Mouse (Mus musculus) limb, embryonic 13.5 days (tissue): ENCODE measurements around the gene Treml1. TPM values are rescaled to one million over a fixed set of nuclear protein-coding genes. Genes with fewer than 3 reads are reported as not detected.

Source experiments
- ATAC-seq: fragments of 200-750 bp; cut with Nextera tagmentation; 2 replicates; pipeline ENCODE4 v1.8.0; 2017; ENCODE audit warnings: low read depth, moderate number of reproducible peaks, moderate TSS enrichment; ENCODE audit not compliant: low FRiP score
- H3K27ac ChIP-seq: fragments of 300-500 bp; sonication (generic); 2 replicates; pipeline ENCODE4 v1.5.1; 2015; ENCODE audit warnings: inconsistent platforms, mild to moderate bottlenecking, moderate library complexity
- H3K27me3 ChIP-seq: fragments of 300-500 bp; sonication (generic); 2 replicates; pipeline ENCODE4 v1.6.1; 2015; ENCODE audit warnings: mild to moderate bottlenecking, inconsistent platforms
- H3K36me3 ChIP-seq: fragments of 300-500 bp; sonication (generic); 2 replicates; pipeline ENCODE4 v1.6.1; 2015; ENCODE audit warnings: inconsistent platforms, mild to moderate bottlenecking, moderate library complexity
- H3K4me1 ChIP-seq: fragments of 300-500 bp; sonication (generic); 2 replicates; pipeline ENCODE4 v1.6.1; 2015; ENCODE audit warnings: inconsistent platforms
- H3K4me2 ChIP-seq: fragments of 300-500 bp; sonication (generic); replicated peaks from 2 replicates; pipeline ENCODE4 v1.6.1; 2015; ENCODE audit warnings: inconsistent platforms, mild to moderate bottlenecking, moderate library complexity
- H3K4me3 ChIP-seq: fragments of 300-500 bp; sonication (generic); 2 replicates; pipeline ENCODE4 v1.5.1; 2015; ENCODE audit warnings: moderate library complexity, mild to moderate bottlenecking, inconsistent platforms
- H3K9ac ChIP-seq: fragments of 300-500 bp; sonication (generic); 2 replicates; pipeline ENCODE4 v1.6.1; 2015; ENCODE audit warnings: mild to moderate bottlenecking, inconsistent platforms
- H3K9me3 ChIP-seq: fragments of 300-500 bp; sonication (generic); 2 replicates; pipeline ENCODE4 v1.6.1; 2016; ENCODE audit warnings: inconsistent platforms
- WGBS: fragments of 180-500 bp; shearing (Covaris S2); methylation state at CpG from one replicate; pipeline ENCODE4 v1.1.7; 2015; 5-methylcytosine and 5-hydroxymethylcytosine counted together
- polyA plus RNA-seq: library from polyadenylated mRNA; unstranded; fragments of >200 nt; fragmentation: Nextera tagmentation; extraction: Ambion mirVana; gene quantifications from 2 replicates; pipeline ENCODE4 v1.2.1, GENCODE M21; 2015

Treml1 gene
- polyA plus RNA-seq, 1 experiment from 2014 or later = 1.3 TPM

GRCm38 (mm10) chr17:48362966-48363365 lies 3.2 kb downstream of the Treml1 start:
- 78% methylated on average over 8 of the region's 8 CpGs for WGBS
- no peaks in the 10 kb centered on the region for H3K36me3 ChIP-seq
- H3K9me3 ChIP-seq = no peaks in the 10 kb centered on the region

GRCm38 (mm10) chr17:48363421-48363965 lies 3.8 kb downstream of the Treml1 start:
- ATAC-seq = no peak
- no peak overlapping the region for H3K4me3 ChIP-seq
- peaks cover 14% of the 10 kb centered on the region for H3K4me1 ChIP-seq
- WGBS = 62% methylated on average over 6 of the region's 6 CpGs
- no peak overlapping the region for H3K9ac ChIP-seq
- no peaks in the 10 kb centered on the region for H3K27me3 ChIP-seq
- H3K36me3 ChIP-seq = no peaks in the 10 kb centered on the region
- H3K9me3 ChIP-seq = no peaks in the 10 kb centered on the region
- H3K27ac ChIP-seq = no peak overlapping the region
- H3K4me2 ChIP-seq = no peak overlapping the region

More at GRCm38 (mm10) chr17:48362966-48363365, 3.2 kb downstream of the Treml1 start:
- Histone ChIP-seq H3K27me3 (no peaks in the 10 kb centered on the region), H3K4me3 (no peak overlapping the region), H3K4me1 (peaks cover 14% of the 10 kb centered on the region), H3K27ac (no peak overlapping the region), H3K4me2 (no peak overlapping the region), H3K9ac (no peak overlapping the region)
- ATAC-seq = no peak

- no peaks in the 10 kb centered on the region for H3K9me3 ChIP-seq
- H3K4me2 ChIP-seq = no peak overlapping the region
- no peak for ATAC-seq
- no peak overlapping the region for H3K27ac ChIP-seq
- H3K36me3 ChIP-seq = no peaks in the 10 kb centered on the region
- H3K27me3 ChIP-seq = no peaks in the 10 kb centered on the region
- H3K4me1 ChIP-seq = peaks cover 14% of the 10 kb centered on the region
- H3K9ac ChIP-seq = no peak overlapping the region
- no peak overlapping the region for H3K4me3 ChIP-seq
- WGBS = 81% methylated on average over 9 of the region's 9 CpGs
These were observed 5.9 kb downstream of the Treml1 start for GRCm38 (mm10) chr17:48365511-48366155.

- Histone ChIP-seq H3K27me3 (no peaks in the 10 kb centered on the region), H3K36me3 (no peaks in the 10 kb centered on the region), H3K4me2 (no peak overlapping the region), H3K27ac (no peak overlapping the region), H3K9ac (no peak overlapping the region), H3K9me3 (no peaks in the 10 kb centered on the region), H3K4me1 (peaks cover 14% of the 10 kb centered on the region), H3K4me3 (no peak overlapping the region)
- no peak for ATAC-seq
- WGBS = 82% methylated on average over 5 of the region's 5 CpGs
These were observed 7.1 kb downstream of the Treml1 start for GRCm38 (mm10) chr17:48366806-48367205.

- Histone ChIP-seq H3K27ac (no peak overlapping the region), H3K27me3 (no peaks in the 10 kb centered on the region), H3K4me1 (no peaks in the 10 kb centered on the region), H3K9me3 (no peaks in the 10 kb centered on the region; the same call in 1 of the 2 replicates), H3K9ac (no peak overlapping the region), H3K36me3 (no peaks in the 10 kb centered on the region), H3K4me2 (no peak overlapping the region), H3K4me3 (no peak overlapping the region)
- no peak for ATAC-seq
These were observed 11.9 kb downstream of the Treml1 start for GRCm38 (mm10) chr17:48371621-48372020.

- Histone ChIP-seq H3K27ac (no peak overlapping the region), H3K9ac (no peak overlapping the region), H3K36me3 (no peaks in the 10 kb centered on the region), H3K4me1 (no peaks in the 10 kb centered on the region), H3K4me3 (no peak overlapping the region), H3K27me3 (no peaks in the 10 kb centered on the region), H3K4me2 (no peak overlapping the region), H3K9me3 (no peaks in the 10 kb centered on the region; the same call in 1 of the 2 replicates)
- no peak for ATAC-seq
- 82% methylated on average over 8 of the region's 8 CpGs for WGBS
These were observed 13.3 kb downstream of the Treml1 start for GRCm38 (mm10) chr17:48372987-48373386.

- Histone ChIP-seq H3K27me3 (no peaks in the 10 kb centered on the region), H3K36me3 (no peaks in the 10 kb centered on the region), H3K9ac (no peak overlapping the region), H3K27ac (no peak overlapping the region), H3K4me1 (no peaks in the 10 kb centered on the region), H3K9me3 (no peaks in the 10 kb centered on the region; the same call in 1 of the 2 replicates), H3K4me3 (no peak overlapping the region), H3K4me2 (no peak overlapping the region)
- 88% methylated on average over 1 of the region's 1 CpGs for WGBS
- no peak for ATAC-seq
These were observed 16.4 kb downstream of the Treml1 start for GRCm38 (mm10) chr17:48376102-48376501.

GRCm38 (mm10) chr17:48379050-48379449 lies 19.3 kb downstream of the Treml1 start:
- no peaks in the 10 kb centered on the region for H3K27me3 ChIP-seq
- no peaks in the 10 kb centered on the region for H3K4me1 ChIP-seq
- no peaks in the 10 kb centered on the region for H3K36me3 ChIP-seq
- no peak for ATAC-seq
- H3K4me3 ChIP-seq = no peak overlapping the region
- H3K9me3 ChIP-seq = no peaks in the 10 kb centered on the region; the same call in 1 of the 2 replicates
- no peak overlapping the region for H3K9ac ChIP-seq
- no peak overlapping the region for H3K27ac ChIP-seq
- H3K4me2 ChIP-seq = no peak overlapping the region

GRCm38 (mm10) chr17:48385786-48386461 lies 26.2 kb downstream of the Treml1 start:
- H3K27ac ChIP-seq = no peak overlapping the region; the same call in 1 of the 2 replicates
- ATAC-seq = no peak
- peaks cover 53% of the 10 kb centered on the region for H3K36me3 ChIP-seq
- no peaks in the 10 kb centered on the region for H3K9me3 ChIP-seq
- H3K4me3 ChIP-seq = no peak overlapping the region
- H3K27me3 ChIP-seq = no peaks in the 10 kb centered on the region
- no peak overlapping the region for H3K4me2 ChIP-seq
- WGBS = 92% methylated on average over 2 of the region's 2 CpGs
- H3K9ac ChIP-seq = no peak overlapping the region
- H3K4me1 ChIP-seq = no peaks in the 10 kb centered on the region

- no peak overlapping the region for H3K9ac ChIP-seq
- H3K4me3 ChIP-seq = no peak overlapping the region
- no peak overlapping the region for H3K4me2 ChIP-seq
- H3K4me1 ChIP-seq = no peaks in the 10 kb centered on the region
- 85% methylated on average over 2 of the region's 2 CpGs for WGBS
- peaks cover 81% of the 10 kb centered on the region for H3K36me3 ChIP-seq
- no peaks in the 10 kb centered on the region for H3K9me3 ChIP-seq
- ATAC-seq = no peak
- H3K27ac ChIP-seq = no peak overlapping the region
- H3K27me3 ChIP-seq = no peaks in the 10 kb centered on the region
These were observed 28.9 kb downstream of the Treml1 start for GRCm38 (mm10) chr17:48388666-48389065.

- H3K4me1 ChIP-seq = no peaks in the 10 kb centered on the region
- no peak overlapping the region for H3K27ac ChIP-seq
- no peak overlapping the region for H3K4me3 ChIP-seq
- H3K9ac ChIP-seq = no peak overlapping the region
- peaks cover 88% of the 10 kb centered on the region for H3K36me3 ChIP-seq
- ATAC-seq = no peak
- H3K4me2 ChIP-seq = no peak overlapping the region
- H3K27me3 ChIP-seq = no peaks in the 10 kb centered on the region
- 96% methylated on average over 5 of the region's 5 CpGs for WGBS
- H3K9me3 ChIP-seq = no peaks in the 10 kb centered on the region
These were observed 29.7 kb downstream of the Treml1 start for GRCm38 (mm10) chr17:48389442-48389841.

- H3K9ac ChIP-seq = no peak overlapping the region
- H3K27ac ChIP-seq = no peak overlapping the region
- no peaks in the 10 kb centered on the region for H3K27me3 ChIP-seq
- H3K36me3 ChIP-seq = peaks cover 98% of the 10 kb centered on the region
- no peak overlapping the region for H3K4me3 ChIP-seq
- no peaks in the 10 kb centered on the region for H3K9me3 ChIP-seq
- H3K4me2 ChIP-seq = no peak overlapping the region
- 92% methylated on average over 5 of the region's 5 CpGs for WGBS
- no peaks in the 10 kb centered on the region for H3K4me1 ChIP-seq
- no peak for ATAC-seq
These were observed 31.7 kb downstream of the Treml1 start for GRCm38 (mm10) chr17:48391446-48391845.
